In genomic region chr10:75451036-75451786, GRCm38 (mm10) we compare ENCODE assay signal across 9 mouse cellular contexts. TPM values are rescaled to one million over a fixed set of nuclear protein-coding genes. Genes with fewer than 3 reads are reported as not detected.
A peak's percentile ranks its signal among the peaks of the same experiment; 100 is the strongest.
DNase-seq lines count a peak whose midpoint lies in the region; ATAC-seq and TF ChIP-seq lines count a peak whose summit lies in the region.
"Had no signal": no experiment of that assay in that cellular context is flagged by ENCODE, and none has a peak within 500 bp of the region (broad histone marks: within the 10 kb centered on the region; RNA-seq: fewer than 3 reads in every experiment).

No protein-coding gene starts in this region.

- H3K27me3 ChIP-seq in heart, embryonic 13.5 days (replicated peaks) = no peaks in the 10 kb centered on the region
- H3K27me3 ChIP-seq in kidney, postnatal 0 days (ENCODE audit: insufficient read depth, low read length) = no peaks in the 10 kb centered on the region
- no peaks in the 10 kb centered on the region for H3K27me3 ChIP-seq in midbrain, embryonic 14.5 days (ENCODE audit: control insufficient read depth, insufficient read depth, low read length)

- no peak overlapping the region for H3K4me3 ChIP-seq in heart, embryonic 13.5 days
- H3K4me3 ChIP-seq in kidney, postnatal 0 days (replicated peaks; ENCODE audit: low read depth, low read length) = no peak overlapping the region
- no peak overlapping the region for H3K4me3 ChIP-seq in midbrain, embryonic 14.5 days (replicated peaks; ENCODE audit: low read depth, low read length)

- peak; percentile 55 for DNase-seq in ovary, adult 18-20 months (ENCODE audit: low spot score)
- DNase-seq in ovary, postnatal 14 days (ENCODE audit: low spot score) = no peak
- DNase-seq in embryo, embryonic 11 days = peak; percentile 59
- DNase-seq in kidney, postnatal 0 days (ENCODE audit: low spot score) = peak; percentile 91
- peak; percentile 75 for DNase-seq in midbrain, embryonic 14.5 days
- no peak for DNase-seq in c-Kit-positive CD71-positive TER-119-positive erythroid progenitor cells, embryonic 14.5 days (ENCODE audit: low spot score)
- no peak for DNase-seq in frontal cortex, postnatal 14 days (ENCODE audit: low spot score in 2 of 2)

- no peaks in the 10 kb centered on the region for H3K36me3 ChIP-seq in heart, embryonic 13.5 days
- H3K36me3 ChIP-seq in kidney, postnatal 0 days (ENCODE audit: insufficient read depth, low read length) = no peaks in the 10 kb centered on the region
- no peaks in the 10 kb centered on the region for H3K36me3 ChIP-seq in midbrain, embryonic 14.5 days (ENCODE audit: control insufficient read depth, insufficient read depth, low read length)
- H3K36me3 ChIP-seq: G1E had no signal

- peak overlapping the region; percentile 37 for H3K4me2 ChIP-seq in heart, embryonic 13.5 days
- H3K4me2 ChIP-seq in kidney, postnatal 0 days (ENCODE audit: low read length) = no peak overlapping the region
- H3K4me2 ChIP-seq in midbrain, embryonic 14.5 days (ENCODE audit: low read length) = no peak overlapping the region

- 18% methylated on average over 10 of the region's 10 CpGs for WGBS in heart, embryonic 13.5 days
- WGBS in kidney, postnatal 0 days = 45% methylated on average over 10 of the region's 10 CpGs
- 31% methylated on average over 10 of the region's 10 CpGs for WGBS in midbrain, embryonic 14.5 days

- ATAC-seq in heart, embryonic 13.5 days (ENCODE audit: extremely low read depth, insufficient number of reproducible peaks, low FRiP score, low TSS enrichment) = peak; percentile 49
- peak; percentile 67 for ATAC-seq in kidney, postnatal 0 days (replicated peaks; ENCODE audit: low FRiP score, low read depth)
- no peak for ATAC-seq in midbrain, embryonic 14.5 days (ENCODE audit: low FRiP score, low TSS enrichment)

- TF ChIP-seq CTCF in kidney, postnatal 0 days (IDR thresholded peaks at IDR 0.05; ENCODE audit: low read depth) = no peak

- no peaks in the 10 kb centered on the region for H3K9me3 ChIP-seq in heart, embryonic 13.5 days
- no peaks in the 10 kb centered on the region for H3K9me3 ChIP-seq in kidney, postnatal 0 days (replicated peaks; ENCODE audit: low read length)
- no peaks in the 10 kb centered on the region for H3K9me3 ChIP-seq in midbrain, embryonic 14.5 days (ENCODE audit: control insufficient read depth, low read length)
- H3K9me3 ChIP-seq: G1E had no signal

- H3K9ac ChIP-seq in heart, embryonic 13.5 days = peak overlapping the region; percentile 44; the same call in 1 of the 2 replicates
- no peak overlapping the region for H3K9ac ChIP-seq in kidney, postnatal 0 days (ENCODE audit: low read depth, low read length)
- no peak overlapping the region for H3K9ac ChIP-seq in midbrain, embryonic 14.5 days (replicated peaks; ENCODE audit: low read length)

- peaks cover 71% of the 10 kb centered on the region for H3K4me1 ChIP-seq in heart, embryonic 13.5 days
- H3K4me1 ChIP-seq in kidney, postnatal 0 days (replicated peaks; ENCODE audit: insufficient read depth, low read length) = no peaks in the 10 kb centered on the region; the same call in 1 of the 2 replicates
- H3K4me1 ChIP-seq in midbrain, embryonic 14.5 days (ENCODE audit: control insufficient read depth, insufficient read depth, low read length) = peaks cover 4% of the 10 kb centered on the region; the same call in 1 of the 2 replicates

- peak overlapping the region; percentile 97 for H3K27ac ChIP-seq in heart, embryonic 13.5 days (replicated peaks)
- H3K27ac ChIP-seq in kidney, postnatal 0 days = peak overlapping the region; percentile 62; the same call in 1 of the 2 replicates
- H3K27ac ChIP-seq in midbrain, embryonic 14.5 days (replicated peaks; ENCODE audit: low read depth, low read length) = no peak overlapping the region

RNA-seq across cellular contexts. Expression of gene Upb1, which starts 50.3 kb away (rescaled TPM):
- polyA plus RNA-seq in heart, embryonic 13.5 days (2015; fragmentation: Nextera tagmentation; extraction: Ambion mirVana) = 0.23 and 0.42 TPM in 2 replicates
- polyA plus RNA-seq in kidney, postnatal 0 days (2015; fragmentation: Nextera tagmentation; extraction: Ambion mirVana) = 11.9 and 13.1 TPM in 2 replicates
- 0.11 TPM in 1 of 2 replicates, not detected in the other for polyA plus RNA-seq in midbrain, embryonic 14.5 days (2014; fragmentation: Nextera tagmentation; extraction: Ambion mirVana)
- polyA plus RNA-seq: G1E had no signal

Comparison
In these comparisons a context has a peak if more than half of its experiments do, and no peak if none do; other contexts are left out.
1. DNase-seq: peak in ovary, adult 18-20 months (single experiment), embryo, embryonic 11 days (single experiment), kidney, postnatal 0 days (single experiment) and midbrain, embryonic 14.5 days (single experiment); none in ovary, postnatal 14 days (single experiment), c-Kit-positive CD71-positive TER-119-positive erythroid progenitor cells, embryonic 14.5 days (single experiment) and frontal cortex, postnatal 14 days (0 of 2).